Mouse (Mus musculus): ENCODE measurements at regions not wholly inside any gene's neighbourhood (a gene's known extent, or its start where the extent isn't known, plus 50 kb on each side); places are given as distances from the start of the nearest gene placed in this dataset.

GRCm38 (mm10) chr6:93488441-93488955 is 545.2 kb upstream of the Adamts9 start:
- in situ Hi-C loops (cut with MboI, MseI), result no loop called here

GRCm38 (mm10) chr6:93478521-93478920 is 535.2 kb upstream of the Adamts9 start:
- in situ Hi-C loops (cut with MboI, MseI), result no loop called here

GRCm38 (mm10) chr6:93474981-93475380 is 531.7 kb upstream of the Adamts9 start:
- in situ Hi-C loops (cut with MboI, MseI), result no loop called here

- in situ Hi-C loops (cut with MboI, MseI), result no loop called here
Observed at GRCm38 (mm10) chr6:93467867-93468266, 524.6 kb upstream of the Adamts9 start.

GRCm38 (mm10) chr6:93462861-93463260 is 519.6 kb upstream of the Adamts9 start:
- in situ Hi-C loops (cut with MboI, MseI), result no loop called here

- in situ Hi-C loops (cut with MboI, MseI), result no loop called here
Observed at GRCm38 (mm10) chr6:93461374-93461773, 518.1 kb upstream of the Adamts9 start.

GRCm38 (mm10) chr6:93457613-93458012 is 514.3 kb upstream of the Adamts9 start:
- in situ Hi-C loops (cut with MboI, MseI), result no loop called here

- in situ Hi-C loops (cut with MboI, MseI), result no loop called here
Observed at GRCm38 (mm10) chr6:93456383-93457033, 513.2 kb upstream of the Adamts9 start.

- in situ Hi-C loops (cut with MboI, MseI), result no loop called here
Observed at GRCm38 (mm10) chr6:93445568-93445967, 502.3 kb upstream of the Adamts9 start.

GRCm38 (mm10) chr6:93445124-93445523 is 501.8 kb upstream of the Adamts9 start:
- in situ Hi-C loops (cut with MboI, MseI), result no loop called here

GRCm38 (mm10) chr6:93443766-93444557 is 500.7 kb upstream of the Adamts9 start:
- in situ Hi-C loops (cut with MboI, MseI), result no loop called here

- in situ Hi-C loops (cut with MboI, MseI), result no loop called here
Observed at GRCm38 (mm10) chr6:93433446-93433845, 490.2 kb upstream of the Adamts9 start.

GRCm38 (mm10) chr6:93426141-93426540 is 482.8 kb upstream of the Adamts9 start:
- in situ Hi-C loops (cut with MboI, MseI), result no loop called here

GRCm38 (mm10) chr6:93422906-93423305 is 479.6 kb upstream of the Adamts9 start:
- in situ Hi-C loops (cut with MboI, MseI), result no loop called here

- in situ Hi-C loops (cut with MboI, MseI), result no loop called here
Observed at GRCm38 (mm10) chr6:93422253-93422652, 479.0 kb upstream of the Adamts9 start.

GRCm38 (mm10) chr6:93417625-93418024 is 474.3 kb upstream of the Adamts9 start:
- in situ Hi-C loops (cut with MboI, MseI), result no loop called here

- in situ Hi-C loops (cut with MboI, MseI), result no loop called here
Observed at GRCm38 (mm10) chr6:93416006-93416405, 472.7 kb upstream of the Adamts9 start.

- in situ Hi-C loops (cut with MboI, MseI), result no loop called here
Observed at GRCm38 (mm10) chr6:93411077-93411452, 467.8 kb upstream of the Adamts9 start.

- in situ Hi-C loops (cut with MboI, MseI), result no loop called here
Observed at GRCm38 (mm10) chr6:93410416-93411076, 467.3 kb upstream of the Adamts9 start.

- in situ Hi-C loops (cut with MboI, MseI), result no loop called here
Observed at GRCm38 (mm10) chr6:93398551-93398950, 455.3 kb upstream of the Adamts9 start.

GRCm38 (mm10) chr6:93397074-93397473 is 453.8 kb upstream of the Adamts9 start:
- in situ Hi-C loops (cut with MboI, MseI), result no loop called here

GRCm38 (mm10) chr6:93395952-93396351 is 452.7 kb upstream of the Adamts9 start:
- in situ Hi-C loops (cut with MboI, MseI), result no loop called here

Data from T-helper 17 cell (primary cell).